Comparison of ENCODE assay signal across 8 mouse cellular contexts in genomic region chr1:91209343-91209742, GRCm38 (mm10). TPM values are rescaled to one million over a fixed set of nuclear protein-coding genes. Genes with fewer than 3 reads are reported as not detected.
A peak's percentile ranks its signal among the peaks of the same experiment; 100 is the strongest.
DNase-seq lines count a peak whose midpoint lies in the region; ATAC-seq and TF ChIP-seq lines count a peak whose summit lies in the region.

No protein-coding gene starts in this region.

- peak; percentile 63 for ATAC-seq in lung, embryonic 16.5 days (ENCODE audit: low read depth)
- ATAC-seq in heart, postnatal 0 days (ENCODE audit: insufficient read depth, low read depth), result peak; percentile 77

- H3K4me1 ChIP-seq in lung, embryonic 16.5 days (replicated peaks; ENCODE audit: control insufficient read depth, insufficient read depth, low read length), result 0 out of 2 replicates have a peak, but pooled peaks cover 5% of the 10 kb centered on the region
- peaks cover 54% of the 10 kb centered on the region for H3K4me1 ChIP-seq in heart, postnatal 0 days (ENCODE audit: control insufficient read depth, insufficient read depth)

- WGBS in lung, embryonic 16.5 days, result 63% methylated on average over 6 of the region's 6 CpGs
- 31% methylated on average over 6 of the region's 6 CpGs for WGBS in heart, postnatal 0 days

- no peak overlapping the region for H3K4me3 ChIP-seq in lung, embryonic 16.5 days (ENCODE audit: low read length)
- no peak overlapping the region for H3K4me3 ChIP-seq in heart, postnatal 0 days (ENCODE audit: low read depth, low read length)

- H3K9ac ChIP-seq in lung, embryonic 16.5 days (ENCODE audit: low read length), result no peak overlapping the region
- H3K9ac ChIP-seq in heart, postnatal 0 days (replicated peaks; ENCODE audit: low read depth, low read length), result 0 out of 2 replicates have a peak overlapping the region, but pooled peaks have one; percentile 11

- no peak for TF ChIP-seq CTCF in heart, postnatal 0 days (IDR thresholded peaks at IDR 0.05; ENCODE audit: low read depth)

- DNase-seq in lung, postnatal 36 days, result no peak
- DNase-seq in frontal cortex, adult 2 months (ENCODE audit: extremely low spot score in 1 of 2, low spot score in 1 of 2), result peak; percentile 74 to 75
- peak; percentile 81 for DNase-seq in heart, postnatal 0 days (ENCODE audit: low spot score)
- peak; percentile 86 to 89 for DNase-seq in right cerebral cortex, postnatal 10 days (ENCODE audit: low spot score in 2 of 2)
- no peak for DNase-seq in kidney, postnatal 4 days
- DNase-seq in retina, embryonic 14.5 days (ENCODE audit: low spot score), result no peak
- no peak for DNase-seq in kidney, adult 11 months

- peak overlapping the region; percentile 51 for H3K27ac ChIP-seq in lung, embryonic 16.5 days (ENCODE audit: low read length)
- H3K27ac ChIP-seq in heart, postnatal 0 days (ENCODE audit: low read depth), result peak overlapping the region; percentile 98

- H3K36me3 ChIP-seq in lung, embryonic 16.5 days (ENCODE audit: control insufficient read depth, insufficient read depth, low read length), result no peaks in the 10 kb centered on the region
- H3K36me3 ChIP-seq in heart, postnatal 0 days (replicated peaks; ENCODE audit: control insufficient read depth, insufficient read depth, low read length), result no peaks in the 10 kb centered on the region

- H3K27me3 ChIP-seq in lung, embryonic 16.5 days (ENCODE audit: control insufficient read depth, insufficient read depth, low read depth, low read length), result no peaks in the 10 kb centered on the region
- H3K27me3 ChIP-seq in heart, postnatal 0 days (ENCODE audit: control insufficient read depth, insufficient read depth, low read length), result no peaks in the 10 kb centered on the region

- no peaks in the 10 kb centered on the region for H3K9me3 ChIP-seq in lung, embryonic 16.5 days (ENCODE audit: control insufficient read depth, low read length)
- H3K9me3 ChIP-seq in heart, postnatal 0 days (replicated peaks; ENCODE audit: control insufficient read depth, low read length), result no peaks in the 10 kb centered on the region

- TF ChIP-seq EP300 in heart, postnatal 0 days (IDR thresholded peaks at IDR 0.05; ENCODE audit: low read depth), result no peak; the same call in 1 of the 2 replicates

- no peak overlapping the region for H3K4me2 ChIP-seq in lung, embryonic 16.5 days (ENCODE audit: low read depth, low read length)
- H3K4me2 ChIP-seq in heart, postnatal 0 days (ENCODE audit: low read depth, low read length), result 0 out of 2 replicates have a peak overlapping the region, but pooled peaks have one; percentile 3

RNA-seq across cellular contexts. Expression of gene Ramp1, which starts 29.7 kb away (rescaled TPM):
- polyA plus RNA-seq in lung, embryonic 16.5 days (2015; fragmentation: Nextera tagmentation; extraction: Ambion mirVana), result 8.6 and 9.4 TPM in 2 replicates
- 59.0 and 60.6 TPM in 2 replicates for polyA plus RNA-seq in frontal cortex, adult 2 months (2012; rRNA removed)
- 46.7 and 59.5 TPM in 2 replicates for total RNA-seq in heart, postnatal 0 days (2014; rRNA removed; ENCODE audit: low replicate concordance)
- 62.4 and 65.5 TPM in 2 replicates for polyA plus RNA-seq in heart, postnatal 0 days (2015; fragmentation: Nextera tagmentation; extraction: Ambion mirVana)

RNA-seq across cellular contexts. Expression of gene Ube2f, which starts 40.8 kb away (rescaled TPM):
- 60.8 and 65.7 TPM in 2 replicates for polyA plus RNA-seq in lung, embryonic 16.5 days (2015; fragmentation: Nextera tagmentation; extraction: Ambion mirVana)
- polyA plus RNA-seq in frontal cortex, adult 2 months (2012; rRNA removed), result 60.1 and 62.1 TPM in 2 replicates
- total RNA-seq in heart, postnatal 0 days (2014; rRNA removed; ENCODE audit: low replicate concordance), result 23.5 and 69.6 TPM in 2 replicates
- polyA plus RNA-seq in heart, postnatal 0 days (2015; fragmentation: Nextera tagmentation; extraction: Ambion mirVana), result 77.9 and 79.3 TPM in 2 replicates

Comparison
In these comparisons a context has a peak if more than half of its experiments do, and no peak if none do; other contexts are left out.
1. DNase-seq: peak in frontal cortex, adult 2 months (2 of 2), heart, postnatal 0 days (single experiment) and right cerebral cortex, postnatal 10 days (2 of 2); none in lung, postnatal 36 days (single experiment), kidney, postnatal 4 days (0 of 2), retina, embryonic 14.5 days (single experiment) and kidney, adult 11 months (single experiment).